Mouse (Mus musculus): ENCODE measurements around the gene Nthl1.

Nthl1 gene

GRCm38 (mm10) chr17:24632167-24632812, at the start of gene Nthl1, which contains the start of gene Tsc2:
Nthl1 (plus strand) TSS chr17:24632680.
Tsc2 (minus strand) TSS chr17:24632630.
- in situ Hi-C loops (cut with MseI, MboI) = no loop called here

- in situ Hi-C loops (cut with MseI, MboI) = no loop called here
Measured at GRCm38 (mm10) chr17:24583599-24584460, 48.6 kb upstream of the Nthl1 start.

GRCm38 (mm10) chr17:24584520-24584919, 48.0 kb upstream of the Nthl1 start:
- in situ Hi-C loops (cut with MseI, MboI) = no loop called here

- in situ Hi-C loops (cut with MseI, MboI) = no loop called here
Measured at GRCm38 (mm10) chr17:24586532-24586931, 45.9 kb upstream of the Nthl1 start.

- in situ Hi-C loops (cut with MseI, MboI) = no loop called here
Measured at GRCm38 (mm10) chr17:24590943-24591342, 41.5 kb upstream of the Nthl1 start.

- in situ Hi-C loops (cut with MseI, MboI) = no loop called here
Measured at GRCm38 (mm10) chr17:24591695-24592094, 40.8 kb upstream of the Nthl1 start.

GRCm38 (mm10) chr17:24593248-24593647, 39.2 kb upstream of the Nthl1 start:
- in situ Hi-C loops (cut with MseI, MboI) = no loop called here

GRCm38 (mm10) chr17:24593992-24594890, 38.2 kb upstream of the Nthl1 start:
- in situ Hi-C loops (cut with MseI, MboI) = no loop called here

- in situ Hi-C loops (cut with MseI, MboI) = no loop called here
Measured at GRCm38 (mm10) chr17:24595126-24596072, 37.1 kb upstream of the Nthl1 start.

GRCm38 (mm10) chr17:24596073-24596466, 36.4 kb upstream of the Nthl1 start:
- in situ Hi-C loops (cut with MseI, MboI) = no loop called here

- in situ Hi-C loops (cut with MseI, MboI) = no loop called here
Measured at GRCm38 (mm10) chr17:24596471-24597183, 35.9 kb upstream of the Nthl1 start.

- in situ Hi-C loops (cut with MseI, MboI) = no loop called here
Measured at GRCm38 (mm10) chr17:24597989-24598388, 34.5 kb upstream of the Nthl1 start.

GRCm38 (mm10) chr17:24600502-24600901, 32.0 kb upstream of the Nthl1 start:
- in situ Hi-C loops (cut with MseI, MboI) = no loop called here

- in situ Hi-C loops (cut with MseI, MboI) = no loop called here
Measured at GRCm38 (mm10) chr17:24603961-24604360, 28.5 kb upstream of the Nthl1 start.

- in situ Hi-C loops (cut with MseI, MboI) = no loop called here
Measured at GRCm38 (mm10) chr17:24604557-24604956, 27.9 kb upstream of the Nthl1 start.

GRCm38 (mm10) chr17:24608370-24608769, 24.1 kb upstream of the Nthl1 start:
- in situ Hi-C loops (cut with MseI, MboI) = no loop called here

- in situ Hi-C loops (cut with MseI, MboI) = no loop called here
Measured at GRCm38 (mm10) chr17:24608874-24609273, 23.6 kb upstream of the Nthl1 start.

- in situ Hi-C loops (cut with MseI, MboI) = no loop called here
Measured at GRCm38 (mm10) chr17:24610711-24611110, 21.8 kb upstream of the Nthl1 start.

GRCm38 (mm10) chr17:24617561-24618194, 14.8 kb upstream of the Nthl1 start:
- in situ Hi-C loops (cut with MseI, MboI) = no loop called here

GRCm38 (mm10) chr17:24625472-24625871, 7.0 kb upstream of the Nthl1 start:
- in situ Hi-C loops (cut with MseI, MboI) = no loop called here
